Mouse (Mus musculus) embryonic fibroblast, embryonic 13.5 days (primary cell): ENCODE measurements at regions not wholly inside any gene's neighbourhood (a gene's known extent, or its start where the extent isn't known, plus 50 kb on each side); places are given as distances from the start of the nearest gene placed in this dataset.

Experiments
- CTCF ChIP-seq: IDR thresholded peaks from 2 replicates; pipeline ENCODE4 v1.5.1; 2011; ENCODE audit warnings: mild to moderate bottlenecking, control low read depth, low read length, moderate library complexity, borderline replicate concordance; ENCODE audit not compliant: insufficient read depth
- POLR2A ChIP-seq: IDR thresholded peaks from 2 replicates; pipeline ENCODE4 v1.6.1; 2011; ENCODE audit warnings: low read depth, mild to moderate bottlenecking, control low read depth, low read length, moderate library complexity

DNA sequence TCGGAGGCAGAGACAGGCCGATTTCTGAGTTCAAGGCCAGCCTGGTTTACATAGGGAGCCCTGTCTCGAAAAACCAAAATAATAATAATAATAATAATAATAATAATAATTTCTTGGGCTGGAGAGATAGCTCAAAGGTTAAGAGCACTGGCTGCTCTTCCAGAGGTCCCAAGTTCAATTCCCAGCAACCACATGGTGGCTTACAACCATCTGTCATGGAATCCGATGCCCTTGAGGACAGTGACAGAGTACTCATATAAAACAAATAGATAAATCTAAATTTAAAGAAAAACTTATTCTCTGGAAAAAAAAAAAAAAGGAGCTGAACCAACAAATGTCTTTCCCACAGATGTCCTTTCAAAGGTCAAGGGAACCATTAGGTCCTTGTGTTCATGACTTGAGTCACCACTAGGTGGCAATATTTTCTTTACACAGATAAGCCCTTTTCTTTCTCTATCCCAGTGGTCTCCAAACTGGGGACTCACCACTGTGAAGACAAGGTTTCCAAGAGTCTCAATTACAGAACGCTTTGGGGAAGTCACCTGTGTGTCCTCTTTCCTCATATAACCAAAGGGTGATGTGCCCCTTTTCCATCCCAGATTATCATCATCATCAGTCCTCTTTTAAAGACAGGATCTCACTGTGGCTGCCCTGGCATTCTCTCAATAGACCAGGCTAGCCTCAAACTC, 106.1 kb upstream of the Xpo1 start:
- TF ChIP-seq CTCF (no peak), POLR2A (no peak)
